ENCODE assay signal across 1 mouse cellular context in genomic region chr10:80148610-80149290, GRCm38 (mm10).
TF ChIP-seq lines count a peak whose summit lies in the region.

No protein-coding gene starts in this region.

TF ChIP-seq in CH12.LX, 34 proteins besides CTCF, POLR2A, EP300 and RAD21 (continued from another document):
- peak; percentile 57 for TF ChIP-seq ELF1 (IDR thresholded peaks at IDR 0.05; ENCODE audit: low read depth, low read length)
- no peak for TF ChIP-seq MYC (IDR thresholded peaks at IDR 0.05; ENCODE audit: low read depth, low read length)
- no peak for TF ChIP-seq PAX5 (IDR thresholded peaks at IDR 0.05; ENCODE audit: low read length)
- no peak for TF ChIP-seq TBP (conservative IDR thresholded peaks at IDR 0.05; ENCODE audit: low read depth, low read length)
- no peak for TF ChIP-seq E2F4 (IDR thresholded peaks at IDR 0.05; ENCODE audit: insufficient replicate concordance, low read depth, low read length)
- peak; percentile 73 for TF ChIP-seq SIN3A (IDR thresholded peaks at IDR 0.05; ENCODE audit: low read length)
- TF ChIP-seq SMC3 (IDR thresholded peaks at IDR 0.05; ENCODE audit: low read depth, low read length) = peak; percentile 90
- no peak for TF ChIP-seq MEF2A (IDR thresholded peaks at IDR 0.05; ENCODE audit: borderline replicate concordance, low read depth, low read length)
- no peak for TF ChIP-seq USF1 (IDR thresholded peaks at IDR 0.05; ENCODE audit: low read depth, low read length)
- TF ChIP-seq CHD2 (IDR thresholded peaks at IDR 0.05; ENCODE audit: low read length) = no peak; the same call in 1 of the 2 replicates
- TF ChIP-seq GABPA (IDR thresholded peaks at IDR 0.05; ENCODE audit: insufficient replicate concordance, low read depth, low read length) = no peak
- peak; percentile 52 for TF ChIP-seq TCF12 (IDR thresholded peaks at IDR 0.05; ENCODE audit: low read depth, low read length)
- TF ChIP-seq NELFE (IDR thresholded peaks at IDR 0.05; ENCODE audit: low read depth, low read length) = no peak; the same call in 1 of the 2 replicates
- peak; percentile 53; the same call in 1 of the 2 replicates for TF ChIP-seq BHLHE40 (IDR thresholded peaks at IDR 0.05; ENCODE audit: low read depth, low read length)
- TF ChIP-seq ZMIZ1 (IDR thresholded peaks at IDR 0.05; ENCODE audit: low read depth, low read length) = no peak; the same call in 1 of the 2 replicates
